Mouse (Mus musculus) urinary bladder, adult 2 months (tissue): Measurements from ENCODE around the gene Ncor2. TPM values are rescaled to one million over a fixed set of nuclear protein-coding genes. Genes with fewer than 3 reads are reported as not detected.

Experiments used
- DNase-seq: peaks from one replicate; pipeline ENCODE4 v3.0.0; 2022; ENCODE audit warnings: low spot score
- polyA plus RNA-seq: library from polyadenylated mRNA; depleted of rRNA; stranded (reverse); fragments of >200 nt; gene quantifications from 2 replicates; pipeline ENCODE4 v1.2.3, GENCODE M21; 2012

Ncor2 gene
- polyA plus RNA-seq, 1 experiment, result 24.5 TPM

DNA sequence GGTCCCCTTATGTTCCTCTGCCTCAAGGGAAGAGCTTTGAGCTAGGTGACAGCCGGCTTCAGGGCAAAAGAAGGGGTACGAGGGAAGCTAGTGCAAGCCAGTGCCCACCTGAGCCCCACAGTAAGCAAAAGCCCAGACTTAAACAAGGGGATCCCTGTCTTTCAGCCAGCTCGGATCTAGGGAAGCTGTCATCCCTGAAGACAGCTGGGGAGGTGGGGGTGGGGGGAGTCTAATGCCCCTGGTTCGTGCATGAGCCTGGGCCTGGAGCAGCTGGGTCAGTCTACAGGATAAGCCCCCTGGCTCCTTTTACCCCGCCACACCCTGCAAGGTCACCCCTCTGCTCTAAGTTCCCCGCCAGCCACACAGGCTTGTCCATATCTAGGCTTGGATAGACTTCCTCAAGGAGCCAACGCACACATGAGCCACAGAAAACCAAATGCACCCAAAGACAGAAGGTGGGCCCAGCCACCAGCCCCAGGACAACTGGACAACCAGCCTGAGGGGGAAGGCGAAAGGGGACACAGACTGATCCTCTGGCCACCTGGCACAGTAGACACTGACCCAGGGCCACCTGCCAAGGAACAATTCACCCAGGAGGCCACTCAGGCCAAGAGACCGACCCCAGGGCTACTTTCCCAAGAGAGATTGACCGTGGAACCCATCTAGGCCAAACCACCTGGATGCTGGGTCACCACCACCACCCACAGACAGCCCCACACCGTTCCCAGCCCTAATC is 8.7 kb downstream of the Ncor2 start:
- DNase-seq, result no peak

DNA sequence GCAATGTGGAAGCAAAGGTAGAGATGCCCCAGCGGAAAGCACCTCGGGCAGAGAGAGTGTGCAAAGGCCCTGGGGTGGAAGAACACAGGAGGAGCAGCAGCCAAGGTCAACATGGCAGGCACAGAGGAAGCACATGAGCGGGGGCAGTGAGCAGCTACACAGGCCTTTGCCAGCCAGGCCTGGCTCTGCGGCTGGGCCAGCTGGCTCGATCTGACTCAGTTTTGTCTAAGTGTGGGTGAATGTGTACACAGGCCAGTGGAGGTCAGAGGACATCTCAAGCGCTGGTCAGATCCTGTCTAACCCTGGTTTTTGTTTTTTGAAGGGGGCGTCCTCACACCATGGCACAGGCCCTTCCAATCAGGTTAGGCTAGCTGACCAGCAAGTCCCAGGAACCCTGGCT is 10.9 kb downstream of the Ncor2 start:
- DNase-seq, result no peak

DNA sequence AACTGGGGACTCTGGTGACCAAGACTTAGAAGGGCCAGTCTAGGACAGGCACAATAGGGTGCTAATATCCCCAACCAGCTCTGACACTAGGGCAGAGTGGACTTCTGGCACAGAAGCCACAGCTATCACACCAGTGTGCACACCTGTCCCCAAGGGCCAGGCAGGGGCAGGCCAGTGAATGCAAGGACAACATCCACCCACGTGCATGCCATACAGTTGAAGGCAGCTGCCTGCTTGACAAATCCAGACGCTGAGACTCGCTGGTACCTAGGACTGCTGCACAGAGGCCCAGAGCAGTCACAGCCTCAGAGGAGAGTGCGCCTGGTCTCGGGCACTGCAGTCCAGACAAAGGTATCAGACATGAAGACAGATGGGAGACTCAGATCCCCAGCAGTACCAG is 11.5 kb downstream of the Ncor2 start:
- no peak for DNase-seq

DNA sequence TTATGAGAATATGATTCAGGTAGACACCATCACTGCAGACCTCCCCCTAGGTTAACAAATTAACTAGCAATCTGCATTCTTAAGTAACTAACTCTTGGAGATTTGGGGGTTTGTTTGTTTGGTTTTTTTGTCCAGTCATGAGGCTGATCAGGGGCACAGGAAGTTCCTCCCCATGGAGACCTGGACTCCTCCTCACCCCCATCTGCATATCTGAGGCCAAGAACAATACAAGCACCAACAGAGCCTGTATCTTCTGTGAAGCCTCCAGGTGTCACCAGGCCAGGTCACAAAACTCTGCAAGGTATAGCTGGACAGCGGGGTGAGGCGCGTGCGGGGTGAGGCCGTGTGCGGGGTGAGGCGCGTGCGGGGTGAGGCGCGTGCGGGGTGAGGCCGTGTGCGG is 13.0 kb downstream of the Ncor2 start:
- DNase-seq, result no peak

DNA sequence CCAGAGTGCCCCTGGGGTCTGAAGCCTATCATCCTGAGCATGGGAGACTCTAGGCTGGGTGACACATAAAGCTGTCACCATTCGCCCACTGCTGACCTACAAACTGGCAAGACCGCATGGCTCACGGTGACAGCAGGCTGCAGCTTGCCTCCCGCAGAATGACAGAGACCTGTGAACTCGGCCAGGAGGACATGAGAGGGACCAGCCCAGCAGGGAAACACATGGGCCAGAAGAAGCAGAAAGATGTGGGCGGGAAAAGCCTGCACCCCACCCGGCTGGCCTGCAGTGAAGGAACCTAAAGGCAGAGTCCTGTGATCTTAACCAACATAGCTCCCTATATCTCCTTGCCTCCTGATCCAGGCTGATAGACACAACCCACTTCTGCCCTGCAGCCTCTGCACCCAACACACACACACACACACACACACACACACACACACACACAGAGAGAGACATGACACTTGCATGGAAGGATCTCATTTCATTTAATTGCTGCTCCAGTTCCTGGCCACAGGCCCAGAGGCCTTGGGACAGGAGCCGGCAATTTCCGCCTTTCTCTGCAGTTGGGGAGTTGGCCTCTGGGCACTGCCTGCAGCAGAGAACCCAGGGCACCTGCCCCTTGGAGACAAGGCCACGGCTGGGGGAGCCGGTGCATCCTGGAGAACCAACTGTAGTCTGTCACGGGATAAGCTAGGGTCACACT is 14.4 kb downstream of the Ncor2 start:
- no peak for DNase-seq

DNA sequence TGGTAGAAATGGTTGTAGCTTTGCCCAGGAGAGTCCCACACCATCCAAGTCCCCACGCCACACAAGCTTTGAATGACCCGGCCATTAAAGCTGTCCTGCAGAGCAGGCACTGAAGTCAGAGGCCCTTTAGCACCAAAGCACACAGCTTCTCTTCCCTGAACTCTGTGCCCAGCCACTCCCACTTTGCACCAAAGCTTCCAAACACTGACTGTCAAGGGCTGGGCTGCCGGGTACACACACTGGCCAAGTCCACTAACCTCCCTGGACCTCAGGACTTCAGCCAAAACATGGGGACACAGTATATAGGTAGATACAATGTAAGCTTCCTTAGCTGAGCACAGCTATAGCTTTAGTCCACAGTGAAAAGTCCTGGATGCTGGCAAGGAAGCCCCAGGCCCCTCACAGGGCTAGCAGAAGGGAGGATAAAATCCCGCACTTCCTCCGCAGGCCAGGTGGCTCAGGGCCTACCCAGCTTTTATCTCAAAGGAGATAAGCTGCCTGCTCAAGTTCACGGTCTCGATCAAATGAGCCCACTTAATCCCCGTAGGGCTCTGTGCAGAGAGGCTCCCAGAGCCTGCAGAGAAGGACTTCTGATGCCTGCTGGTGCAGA is 15.5 kb downstream of the Ncor2 start:
- DNase-seq, result no peak

DNA sequence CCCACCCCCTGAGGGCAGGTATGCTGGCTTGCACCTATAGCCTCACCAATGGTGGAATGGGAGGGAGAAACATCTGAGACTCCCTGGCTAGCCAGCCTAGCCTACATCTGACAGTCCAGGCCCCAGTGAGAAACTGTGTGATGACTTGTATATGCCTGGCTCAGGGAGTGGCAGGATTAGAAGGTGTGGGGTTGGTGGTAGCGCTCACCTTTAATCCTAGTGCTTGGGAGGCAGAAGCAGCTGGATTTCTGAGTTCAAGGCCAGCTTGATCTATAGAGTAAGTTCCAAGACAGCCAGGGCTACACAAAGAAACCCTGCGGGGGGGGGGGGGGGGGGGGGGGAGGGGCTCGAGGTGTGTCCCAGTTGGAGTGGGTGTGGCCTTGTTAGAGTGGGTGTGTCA is 16.6 kb downstream of the Ncor2 start:
- no peak for DNase-seq

DNA sequence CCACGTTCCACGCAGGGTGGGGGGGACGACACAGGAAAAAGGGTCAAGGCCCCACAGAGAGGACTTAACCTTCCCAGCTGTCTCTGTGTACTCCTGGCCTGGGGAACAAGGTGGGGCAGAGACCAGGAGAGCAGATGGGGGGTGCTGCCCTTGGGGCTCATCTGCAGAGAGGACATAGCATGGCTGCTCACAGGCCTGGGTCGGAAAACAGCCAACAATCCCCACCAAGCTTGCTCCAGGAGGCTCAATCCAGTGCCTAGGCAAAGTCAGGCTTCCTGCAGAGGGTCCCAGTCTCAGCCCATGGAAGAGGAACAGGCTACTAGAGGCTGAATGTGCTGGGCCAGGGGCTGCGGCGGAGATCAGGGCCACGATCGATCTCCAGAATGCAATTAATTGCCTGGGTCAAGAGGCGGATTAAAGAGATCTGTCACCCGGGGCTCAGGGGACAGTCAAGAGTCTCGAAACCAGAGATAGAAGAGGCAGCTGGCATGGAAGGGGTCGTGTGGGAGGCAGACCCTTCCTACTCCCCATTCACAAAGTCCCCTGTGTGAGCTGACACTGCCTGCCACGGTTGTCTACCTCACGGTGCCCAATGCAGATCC is 19.1 kb downstream of the Ncor2 start:
- DNase-seq, result no peak

DNA sequence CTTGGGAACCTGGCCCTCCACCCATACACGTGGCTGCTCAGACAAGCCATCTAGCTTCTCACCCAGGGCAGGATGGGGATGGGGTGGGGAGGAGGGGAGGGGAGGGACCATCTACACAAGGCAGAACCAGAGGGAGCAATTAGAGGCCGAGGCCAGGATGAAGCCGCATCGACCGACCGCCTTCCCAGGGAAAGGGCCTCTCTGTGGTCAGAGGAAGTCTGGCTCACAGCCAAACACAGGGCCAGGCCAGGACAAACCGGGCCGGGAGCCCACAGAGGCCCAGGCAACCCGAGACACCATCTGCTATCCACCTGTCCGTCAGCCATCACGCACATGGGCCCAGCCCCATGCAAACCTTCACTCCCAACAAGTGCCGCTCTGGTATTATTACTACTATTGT is 19.7 kb downstream of the Ncor2 start:
- no peak for DNase-seq

DNA sequence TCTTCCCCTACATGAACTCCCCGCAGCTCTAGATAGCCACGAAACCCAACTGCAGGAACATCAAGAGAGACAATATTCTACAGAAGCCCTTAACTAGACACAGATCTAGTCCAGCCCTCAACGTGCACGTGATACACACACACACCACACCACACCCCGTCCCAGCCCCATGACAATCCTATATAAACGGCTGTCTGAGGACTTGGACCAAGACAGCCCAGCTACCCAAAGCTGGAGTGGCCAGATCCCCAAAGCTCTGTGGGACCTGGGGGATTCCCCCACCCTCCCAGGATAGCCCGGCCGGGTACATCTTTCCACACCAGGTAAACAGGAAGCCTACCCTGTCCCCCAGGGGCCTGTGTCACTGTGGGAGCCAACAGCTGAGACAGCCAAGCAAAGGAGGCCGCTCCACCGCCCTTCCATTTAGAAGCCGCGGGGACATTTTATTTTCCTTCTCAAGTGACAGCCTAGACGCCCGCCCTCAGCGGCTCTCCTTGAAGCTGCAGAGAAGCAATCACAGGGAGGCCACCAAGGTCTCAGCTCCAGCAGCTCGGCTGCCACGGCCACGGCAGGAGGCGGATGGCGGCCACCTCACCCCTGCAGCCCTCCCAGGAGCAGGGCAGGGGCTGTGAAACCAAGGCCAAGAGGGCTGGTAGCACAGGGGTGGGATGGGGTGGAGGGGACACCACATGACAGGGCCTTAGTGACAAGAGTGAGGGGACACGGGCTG is 20.6 kb downstream of the Ncor2 start:
- DNase-seq, result no peak

DNA sequence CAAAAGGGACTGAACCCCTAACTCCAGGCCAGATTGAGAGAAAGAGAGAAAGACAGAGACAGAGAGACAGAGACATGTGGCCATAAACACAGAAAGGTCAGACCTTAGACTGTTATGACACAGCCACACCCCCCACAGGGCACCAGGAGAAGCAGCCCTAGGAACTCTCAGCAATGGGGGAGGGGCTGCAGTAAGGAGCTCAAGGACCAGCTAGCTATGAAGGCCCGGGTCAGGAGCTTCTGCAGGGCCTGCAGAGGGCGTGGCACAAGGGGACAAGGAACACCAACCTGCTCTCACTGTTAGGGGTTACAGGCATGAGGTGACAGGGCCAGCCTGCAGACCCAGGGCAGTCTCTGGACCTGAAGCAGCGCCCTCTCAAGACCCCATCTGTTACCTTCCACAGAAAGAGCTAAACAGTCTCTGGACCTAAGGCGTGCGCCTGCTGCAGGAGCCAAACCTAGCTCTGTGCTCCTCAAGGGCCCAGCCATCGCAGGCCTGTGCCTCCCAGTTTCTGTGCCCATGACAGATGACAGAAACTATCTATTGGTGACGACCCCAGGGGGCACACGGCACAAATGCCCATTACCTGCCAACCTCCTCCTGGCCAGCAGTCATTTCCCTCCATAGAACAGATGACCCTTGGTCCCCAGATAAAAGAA is 21.5 kb downstream of the Ncor2 start:
- no peak for DNase-seq

DNA sequence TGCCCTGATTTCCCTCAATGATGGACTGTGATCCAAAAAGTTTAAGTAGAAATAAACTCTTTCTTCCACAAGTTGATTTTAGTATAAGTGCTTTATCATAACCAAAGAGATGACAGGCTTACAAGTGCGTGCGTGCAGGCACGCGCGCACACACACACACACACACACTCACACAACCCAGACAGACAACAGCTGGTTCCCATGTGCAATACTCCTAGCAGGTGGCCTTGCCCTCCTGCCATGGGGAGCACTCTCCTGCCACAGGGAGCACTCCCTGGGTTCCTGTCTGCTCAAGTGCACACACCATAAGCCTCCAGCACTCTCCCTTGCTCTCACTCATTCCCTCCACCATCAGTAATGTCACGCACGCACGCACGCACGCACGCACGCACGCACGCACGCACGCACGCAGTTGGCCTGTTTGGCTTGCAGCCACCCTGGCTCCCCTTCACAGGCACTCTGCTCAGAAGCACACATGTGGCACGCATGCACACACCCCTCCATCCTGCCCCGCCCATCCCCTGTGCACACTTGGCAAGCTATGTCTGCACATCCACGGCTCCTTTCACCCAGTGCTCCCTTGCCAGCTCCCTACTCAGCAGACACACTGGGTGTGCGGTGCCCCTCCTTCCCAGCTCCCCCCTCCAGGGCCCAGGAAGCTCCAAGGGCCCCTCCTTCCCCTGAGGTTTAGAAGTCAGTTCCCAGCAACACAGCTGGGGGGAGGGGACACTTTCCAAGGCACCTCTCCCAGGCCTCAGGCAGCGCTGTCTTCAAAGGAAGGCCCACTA is 22.4 kb downstream of the Ncor2 start:
- DNase-seq, result no peak

DNA sequence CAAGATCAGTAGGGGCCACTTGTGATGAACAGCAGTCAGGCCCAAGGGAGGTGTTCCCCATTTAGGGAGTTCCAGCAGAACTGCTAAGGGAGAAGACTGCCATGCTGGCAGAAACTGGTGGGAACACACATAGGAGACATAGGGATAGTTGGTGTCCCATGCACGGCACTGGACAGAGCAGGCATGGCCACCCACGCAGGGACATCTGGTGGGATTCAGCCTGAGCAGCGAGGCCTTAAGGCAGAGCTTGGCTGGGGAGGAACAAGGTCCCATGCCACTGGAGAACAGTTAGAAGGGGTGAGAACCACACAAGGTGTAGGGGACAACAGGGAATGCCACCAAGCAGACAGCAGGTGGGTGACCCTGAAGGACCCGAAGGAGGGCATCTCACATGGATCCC is 23.6 kb downstream of the Ncor2 start:
- no peak for DNase-seq

DNA sequence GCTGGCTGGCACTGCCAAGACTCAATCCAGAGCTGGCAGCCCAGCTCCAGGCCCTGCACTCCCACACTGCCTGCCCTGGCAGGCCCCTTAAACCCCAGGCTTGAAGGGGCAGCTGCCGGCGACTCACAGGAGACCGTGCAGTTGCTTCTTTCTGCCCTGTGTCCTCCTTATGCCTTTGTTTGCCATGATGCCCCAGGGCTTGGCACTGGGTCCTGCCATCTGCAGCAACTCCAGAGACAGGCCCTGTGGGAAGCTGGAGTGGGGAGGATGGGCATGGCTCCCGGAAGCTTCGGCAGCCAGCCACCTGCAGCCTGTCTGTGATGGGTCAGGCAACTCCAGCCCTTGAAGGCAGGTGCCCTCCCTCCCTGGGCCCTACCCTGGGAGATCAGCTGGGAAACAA is 24.0 kb downstream of the Ncor2 start:
- DNase-seq, result no peak

DNA sequence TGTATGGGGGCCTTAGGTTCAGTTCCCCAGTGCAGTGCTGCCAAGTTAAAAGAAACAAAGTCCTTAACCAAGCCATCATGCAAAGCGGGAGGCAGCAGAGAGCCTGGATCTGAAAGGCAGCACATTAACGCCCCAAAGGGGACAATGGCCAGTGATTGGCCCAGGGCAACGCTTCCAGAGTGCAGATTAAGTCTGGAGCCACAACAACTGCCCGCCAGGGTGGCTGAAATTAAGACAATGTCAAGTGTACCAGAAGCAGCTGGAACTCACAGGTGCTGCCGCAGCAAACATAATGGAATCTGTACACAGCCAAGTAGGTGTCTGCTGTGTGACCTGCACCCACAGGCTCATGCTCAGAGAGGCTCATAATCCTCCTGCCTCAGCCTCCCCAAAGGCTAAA is 24.8 kb downstream of the Ncor2 start:
- no peak for DNase-seq

DNA sequence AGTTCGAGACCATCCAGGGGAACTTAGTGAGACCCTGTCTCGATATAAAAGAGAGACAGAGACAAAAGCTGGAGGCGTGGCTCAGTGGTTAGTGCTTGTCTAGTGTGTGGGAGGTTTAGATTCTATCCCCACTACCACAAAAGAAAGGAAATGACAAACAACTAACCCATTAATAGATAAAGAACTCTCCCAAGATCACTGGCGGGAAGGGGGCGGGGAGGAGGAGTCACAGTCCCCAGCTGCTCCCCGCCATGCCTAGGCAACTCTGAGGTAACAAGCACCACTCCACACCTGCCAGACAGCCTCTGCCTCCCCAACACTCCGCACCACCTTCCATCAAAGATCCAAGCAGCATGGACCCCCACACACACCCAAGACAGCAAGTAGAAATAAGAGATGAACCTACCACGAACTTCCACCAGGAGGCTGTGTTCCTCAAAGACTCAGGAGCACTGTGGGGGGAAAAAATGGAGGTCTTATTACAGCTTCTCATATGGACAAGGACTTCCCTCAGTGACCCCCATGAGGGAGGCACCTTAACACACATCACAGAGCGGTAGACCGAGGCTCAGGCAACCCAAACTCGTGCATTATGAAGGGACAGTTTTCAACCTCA is 25.7 kb downstream of the Ncor2 start:
- DNase-seq, result no peak

DNA sequence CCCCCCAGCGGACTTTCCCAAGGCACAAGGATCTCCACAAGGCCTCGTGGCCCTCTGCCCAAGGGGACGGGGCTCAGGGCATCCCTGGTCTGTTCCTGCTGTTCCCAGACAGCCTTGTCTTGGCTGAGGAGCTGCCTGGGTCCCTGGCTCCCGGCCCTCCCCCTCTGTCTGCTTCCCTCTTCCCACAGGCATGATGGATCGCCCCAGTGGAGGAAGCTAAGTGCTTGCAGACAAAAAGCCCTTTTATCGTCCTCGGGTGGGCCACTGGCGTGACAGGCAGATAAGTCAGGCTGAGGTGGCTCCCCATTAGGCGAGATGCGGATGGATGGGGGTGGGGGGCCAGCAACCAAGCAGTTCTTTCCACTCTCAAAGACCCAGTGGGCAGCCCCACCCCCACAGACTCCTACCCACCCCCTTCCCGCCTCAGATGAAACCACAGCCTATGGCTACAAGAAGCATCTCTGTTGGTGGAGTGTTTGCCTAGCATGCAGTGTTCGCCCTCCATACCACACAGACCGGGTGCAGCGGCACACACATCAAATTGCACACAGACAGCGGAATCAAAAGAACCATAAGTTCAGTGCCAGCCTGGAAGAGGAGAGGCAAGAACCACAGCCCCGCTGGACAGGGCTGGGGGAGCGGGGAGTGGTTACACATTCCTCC is 27.0 kb downstream of the Ncor2 start:
- no peak for DNase-seq

DNA sequence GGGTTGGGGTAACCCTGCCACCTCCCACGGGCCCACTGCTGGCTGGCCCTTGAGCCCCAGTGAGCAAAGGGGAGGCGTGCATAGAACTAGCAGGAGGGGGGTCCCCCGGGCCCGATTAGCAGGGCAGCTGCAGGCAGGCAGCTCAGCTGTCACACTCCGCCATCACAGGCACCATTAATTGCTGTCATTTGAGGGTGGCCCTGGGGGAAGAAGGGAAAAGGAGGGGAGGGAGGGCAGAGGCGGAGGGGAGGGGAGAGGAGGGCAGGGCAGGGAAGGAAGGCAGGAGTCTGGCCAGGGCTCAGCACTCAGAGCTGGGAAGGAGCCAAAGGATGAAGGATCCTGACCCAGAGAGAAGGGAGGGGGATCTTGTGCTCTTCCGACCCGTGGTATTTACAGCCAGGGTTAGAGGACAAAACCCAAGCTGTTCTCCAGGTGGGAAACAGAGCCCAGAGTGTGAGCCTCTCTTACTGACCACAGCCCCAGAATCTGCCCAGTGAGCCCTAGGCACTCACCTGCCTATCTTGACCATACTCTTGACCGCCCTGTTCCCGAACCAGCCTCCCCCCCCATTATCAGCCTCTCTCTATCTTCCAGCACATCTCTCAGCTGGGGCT is 28.0 kb downstream of the Ncor2 start:
- DNase-seq, result no peak

DNA sequence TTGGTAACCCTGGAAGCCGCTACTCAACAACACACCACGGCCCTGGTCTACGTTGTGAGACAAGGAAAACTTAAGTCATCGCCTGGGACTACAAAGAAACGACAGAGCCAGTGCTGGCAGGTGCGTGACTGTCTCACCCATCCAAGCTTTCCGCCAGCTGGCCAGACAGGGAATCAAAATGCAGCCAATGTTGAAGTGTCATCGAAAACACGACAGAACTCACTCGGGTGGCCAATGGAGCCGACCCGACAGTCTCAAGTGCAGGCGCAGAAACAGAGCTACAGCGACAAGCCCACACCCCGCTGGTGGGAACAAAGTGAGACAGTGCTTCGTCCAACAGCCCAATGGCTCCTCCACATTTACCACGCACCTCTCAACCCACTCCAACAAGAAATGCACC is 29.9 kb downstream of the Ncor2 start:
- no peak for DNase-seq
